Mouse (Mus musculus): ENCODE data around the gene Bspry. TPM values are rescaled to one million over a fixed set of nuclear protein-coding genes. Genes with fewer than 3 reads are reported as not detected.
"Not testable (repeated sequence)": the region's sequence is repeated elsewhere in the genome, so short reads cannot be mapped to it uniquely, and the experiment has no call there.

Gene Bspry
- polyA plus RNA-seq, 1 experiment, result 19.8 TPM

DNA sequence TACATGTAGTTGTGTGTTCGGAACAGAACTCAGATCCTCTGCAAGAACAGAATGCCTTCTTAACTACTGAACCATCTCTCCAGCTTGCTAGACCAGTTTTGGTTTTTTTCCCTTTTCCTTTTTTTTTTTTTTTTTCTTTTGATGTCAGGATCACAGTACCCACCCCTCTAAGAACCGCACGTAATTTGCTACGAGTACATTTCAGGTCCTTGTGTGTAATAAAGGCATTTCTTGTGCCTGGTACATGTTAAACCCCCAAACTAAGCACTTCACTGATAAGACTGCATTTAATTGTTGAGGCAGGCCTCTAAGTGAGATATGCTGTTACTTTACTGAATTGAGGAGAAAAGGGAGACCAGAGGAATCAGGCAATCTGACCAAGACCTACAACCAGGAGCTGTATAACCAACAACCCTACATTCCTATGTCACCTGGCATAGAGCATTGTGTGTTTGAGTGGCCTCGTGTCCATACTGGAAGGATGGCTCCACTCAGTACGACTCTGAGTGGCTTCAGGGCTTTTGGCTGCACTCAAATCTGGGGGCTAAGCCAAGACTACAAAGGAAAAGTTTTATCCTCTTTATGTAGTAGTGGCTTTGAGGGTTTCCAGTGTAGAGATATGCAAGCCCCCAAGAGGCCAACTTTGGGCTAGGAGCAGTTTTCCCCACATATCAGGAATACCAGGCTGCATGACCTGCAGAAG, 2.2 kb upstream of the Bspry start:
- Histone ChIP-seq H3K4me1 (replicated peaks; ENCODE audit: control insufficient read depth, insufficient read depth, low read length) (peaks cover 22% of the 10 kb centered on the region), H3K36me3 (ENCODE audit: control insufficient read depth, insufficient read depth, low read length) (no peaks in the 10 kb centered on the region), H3K27ac (ENCODE audit: control insufficient read depth, insufficient read depth, low read length) (no peak overlapping the region), H3K4me3 (ENCODE audit: control insufficient read depth, insufficient read depth, low read length) (no peak overlapping the region), H3K27me3 (ENCODE audit: control insufficient read depth, insufficient read depth, low read length) (no peaks in the 10 kb centered on the region)
- DNase-seq, result no peak
- WGBS, result 83% methylated on average over 6 of the region's 6 CpGs
- no peak for TF ChIP-seq CTCF (IDR thresholded peaks at IDR 0.05; ENCODE audit: borderline replicate concordance, control insufficient read depth, extremely low read depth, insufficient read depth, low read length, poor library complexity)
- no peak for TF ChIP-seq POLR2A (IDR thresholded peaks at IDR 0.05; ENCODE audit: control insufficient read depth, extremely low read depth, insufficient read depth, low read length, poor library complexity)

DNA sequence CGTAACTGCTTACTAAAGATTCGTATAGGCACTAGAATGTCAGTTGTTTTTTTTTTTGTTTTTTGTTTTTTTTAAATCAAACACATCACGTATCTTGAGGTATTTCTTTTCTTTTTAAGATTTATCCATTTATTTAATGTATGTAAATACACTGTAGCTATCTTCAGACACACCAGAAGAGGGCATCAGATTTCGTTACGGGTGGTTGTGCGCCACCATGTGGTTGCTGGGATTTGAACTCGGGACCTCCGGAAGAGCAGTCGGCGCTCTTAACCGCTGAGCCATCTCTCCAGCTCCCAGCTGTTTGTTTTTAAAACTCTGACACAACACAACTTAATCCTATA, 288 bp upstream of the Bspry start:
- H3K36me3 ChIP-seq (ENCODE audit: control insufficient read depth, insufficient read depth, low read length); H3K27me3 ChIP-seq (ENCODE audit: control insufficient read depth, insufficient read depth, low read length); DNase-seq; H3K27ac ChIP-seq (ENCODE audit: control insufficient read depth, insufficient read depth, low read length): not testable (repeated sequence)
- H3K4me1 ChIP-seq (replicated peaks; ENCODE audit: control insufficient read depth, insufficient read depth, low read length), result peaks cover 25% of the 10 kb centered on the region
- H3K4me3 ChIP-seq (ENCODE audit: control insufficient read depth, insufficient read depth, low read length), result peak overlapping the region; percentile 34
- WGBS, result 10% methylated on average over 11 of the region's 11 CpGs

DNA sequence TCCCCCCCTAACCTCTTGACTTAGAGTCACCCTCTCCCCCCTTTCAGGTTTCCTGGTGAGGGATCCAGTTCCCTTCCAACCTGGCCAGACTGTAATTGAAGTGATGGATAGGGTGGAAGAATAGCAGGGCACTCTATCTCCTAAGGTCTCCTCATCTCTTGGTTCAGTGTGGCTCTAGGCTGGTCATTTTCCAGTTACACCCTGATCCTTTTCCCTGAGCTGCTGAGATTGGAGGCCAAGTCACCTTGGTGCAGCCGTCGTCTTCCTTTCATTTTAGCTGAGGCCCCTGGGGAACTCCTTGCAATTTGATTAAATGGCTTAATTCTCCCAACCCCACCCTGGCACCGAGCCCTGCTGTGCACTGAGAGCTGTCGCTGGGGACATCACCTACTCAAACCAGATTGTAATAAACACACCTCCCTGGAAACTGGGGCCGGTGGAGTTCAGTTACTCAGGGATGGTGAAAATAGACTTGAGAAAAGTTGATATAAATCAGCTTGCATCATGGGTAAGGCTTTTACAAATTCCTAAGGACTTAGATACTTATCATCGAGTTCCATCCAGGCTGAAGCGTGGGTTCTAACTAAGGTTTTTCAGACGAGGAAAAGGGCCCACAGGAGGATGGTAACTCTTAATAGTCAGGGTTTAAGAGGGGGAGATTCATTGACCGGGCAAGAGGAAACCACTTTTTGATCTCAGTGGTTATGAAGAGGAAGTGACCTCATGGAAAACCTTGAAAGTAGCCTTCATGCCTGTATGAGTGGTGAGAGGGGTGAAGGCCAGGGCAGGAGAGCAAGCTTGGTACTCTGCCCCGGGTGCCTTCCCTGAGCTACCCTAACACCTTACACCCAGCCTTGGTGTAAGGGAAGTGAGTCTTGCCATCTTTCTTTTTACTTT, 1.1 kb downstream of the Bspry start:
- Histone ChIP-seq H3K36me3 (ENCODE audit: control insufficient read depth, insufficient read depth, low read length) (no peaks in the 10 kb centered on the region), H3K4me3 (ENCODE audit: control insufficient read depth, insufficient read depth, low read length) (no peak overlapping the region), H3K27ac (ENCODE audit: control insufficient read depth, insufficient read depth, low read length) (no peak overlapping the region), H3K4me1 (replicated peaks; ENCODE audit: control insufficient read depth, insufficient read depth, low read length) (peaks cover 27% of the 10 kb centered on the region), H3K27me3 (ENCODE audit: control insufficient read depth, insufficient read depth, low read length) (no peaks in the 10 kb centered on the region)
- DNase-seq, result no peak
- WGBS, result 25% methylated on average over 10 of the region's 10 CpGs
- TF ChIP-seq CTCF (IDR thresholded peaks at IDR 0.05; ENCODE audit: borderline replicate concordance, control insufficient read depth, extremely low read depth, insufficient read depth, low read length, poor library complexity), result no peak
- TF ChIP-seq POLR2A (IDR thresholded peaks at IDR 0.05; ENCODE audit: control insufficient read depth, extremely low read depth, insufficient read depth, low read length, poor library complexity), result no peak

DNA sequence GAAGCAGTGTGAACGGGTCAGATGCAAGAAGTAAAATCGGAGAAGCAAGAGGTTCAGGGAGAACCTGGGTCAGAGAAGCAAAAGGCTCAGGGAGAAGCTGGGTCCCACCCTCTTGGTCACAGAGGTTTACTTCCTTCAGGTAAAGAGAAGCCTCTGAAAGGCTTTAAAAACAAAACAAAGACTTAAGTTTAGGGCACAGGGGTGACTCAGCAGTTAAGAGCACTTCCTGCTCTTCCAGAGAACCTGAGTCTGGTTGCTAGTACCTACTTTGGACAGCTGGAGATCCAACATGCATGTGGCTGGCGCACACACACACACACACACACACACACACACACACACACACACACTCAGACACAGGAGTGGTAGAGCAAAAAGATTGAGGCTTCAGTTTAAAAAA, 5.1 kb downstream of the Bspry start:
- TF ChIP-seq CTCF (IDR thresholded peaks at IDR 0.05; ENCODE audit: borderline replicate concordance, control insufficient read depth, extremely low read depth, insufficient read depth, low read length, poor library complexity) (no peak), POLR2A (IDR thresholded peaks at IDR 0.05; ENCODE audit: control insufficient read depth, extremely low read depth, insufficient read depth, low read length, poor library complexity) (no peak)
- WGBS, result 40% methylated on average over 3 of the region's 3 CpGs
- DNase-seq, result no peak

DNA sequence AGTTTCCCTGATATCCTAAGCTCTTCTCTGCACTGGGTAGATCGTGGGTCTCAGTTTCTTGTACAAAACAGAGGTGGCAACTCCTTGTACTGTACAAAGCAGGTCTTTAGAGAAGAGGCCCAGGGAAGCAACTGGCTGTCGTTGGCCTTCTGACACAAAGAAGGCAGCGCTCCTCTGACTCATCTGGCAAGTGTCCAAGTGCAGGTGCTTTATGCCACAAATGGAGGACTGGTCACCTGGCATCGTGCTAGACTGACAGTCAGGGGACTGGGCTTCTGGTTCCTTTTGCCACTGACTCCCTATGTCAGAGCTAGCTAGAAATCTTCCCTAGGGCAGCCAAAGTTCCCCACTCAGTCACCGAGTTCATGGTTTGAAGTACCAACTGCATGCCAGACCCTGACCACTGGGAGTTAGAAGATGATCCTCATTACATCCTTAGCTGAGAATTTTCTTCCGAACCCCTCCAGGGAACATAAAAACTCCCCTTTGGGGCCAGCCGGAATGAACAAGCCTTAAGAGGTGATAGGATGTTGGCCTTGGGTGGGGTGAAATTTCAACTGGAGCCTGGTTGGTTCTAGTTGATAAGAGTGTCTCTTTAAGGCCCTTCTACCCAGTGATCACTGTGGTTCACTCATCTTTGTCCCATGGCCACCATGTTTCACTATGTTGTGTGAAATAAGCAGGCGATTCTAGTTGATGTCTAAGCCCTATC, 5.8 kb downstream of the Bspry start:
- no peaks in the 10 kb centered on the region for H3K27me3 ChIP-seq (ENCODE audit: control insufficient read depth, insufficient read depth, low read length)
- DNase-seq, result no peak
- no peak overlapping the region for H3K4me3 ChIP-seq (ENCODE audit: control insufficient read depth, insufficient read depth, low read length)
- no peak for TF ChIP-seq POLR2A (IDR thresholded peaks at IDR 0.05; ENCODE audit: control insufficient read depth, extremely low read depth, insufficient read depth, low read length, poor library complexity)
- TF ChIP-seq CTCF (IDR thresholded peaks at IDR 0.05; ENCODE audit: borderline replicate concordance, control insufficient read depth, extremely low read depth, insufficient read depth, low read length, poor library complexity), result no peak
- peak overlapping the region; percentile 20; the same call in 1 of the 2 replicates for H3K27ac ChIP-seq (ENCODE audit: control insufficient read depth, insufficient read depth, low read length)
- H3K36me3 ChIP-seq (ENCODE audit: control insufficient read depth, insufficient read depth, low read length), result no peaks in the 10 kb centered on the region
- peaks cover 11% of the 10 kb centered on the region for H3K4me1 ChIP-seq (replicated peaks; ENCODE audit: control insufficient read depth, insufficient read depth, low read length)
- WGBS, result 67% methylated on average over 8 of the region's 8 CpGs

More for the DNA sequence above, 5.1 kb downstream of the Bspry start:
- Histone ChIP-seq H3K36me3 (ENCODE audit: control insufficient read depth, insufficient read depth, low read length) (no peaks in the 10 kb centered on the region), H3K27ac (ENCODE audit: control insufficient read depth, insufficient read depth, low read length) (peak overlapping the region; percentile 42; the same call in 1 of the 2 replicates), H3K27me3 (ENCODE audit: control insufficient read depth, insufficient read depth, low read length) (no peaks in the 10 kb centered on the region), H3K4me3 (ENCODE audit: control insufficient read depth, insufficient read depth, low read length) (no peak overlapping the region), H3K4me1 (replicated peaks; ENCODE audit: control insufficient read depth, insufficient read depth, low read length) (peaks cover 13% of the 10 kb centered on the region)

DNA sequence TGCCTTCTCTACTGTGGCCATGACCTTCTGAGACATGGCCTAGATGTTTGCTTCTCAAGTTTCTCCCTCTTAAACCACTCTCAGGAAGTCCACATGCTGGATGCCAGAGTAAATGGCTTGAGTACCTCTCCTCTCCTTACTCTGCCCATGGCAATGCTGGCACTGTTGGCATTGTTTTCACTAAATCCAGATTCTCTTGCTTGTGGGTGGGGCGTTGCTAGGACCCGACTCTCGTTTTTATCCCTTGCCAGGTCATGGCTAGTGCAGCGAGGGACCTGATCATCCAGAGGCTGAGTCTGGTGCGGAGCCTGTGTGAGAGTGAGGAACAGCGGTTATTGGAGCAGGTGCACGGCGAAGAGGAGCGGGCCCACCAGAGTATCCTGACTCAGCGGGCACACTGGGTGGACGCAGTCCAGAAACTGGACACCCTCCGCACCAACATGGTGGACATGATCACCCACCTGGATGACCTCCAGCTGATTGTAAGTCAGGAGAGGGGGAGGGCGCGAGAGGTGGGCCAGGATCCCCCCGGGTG, 6.4 kb downstream of the Bspry start:
- 95% methylated on average over 15 of the region's 15 CpGs for WGBS
- Histone ChIP-seq H3K4me1 (replicated peaks; ENCODE audit: control insufficient read depth, insufficient read depth, low read length) (peaks cover 11% of the 10 kb centered on the region), H3K27me3 (ENCODE audit: control insufficient read depth, insufficient read depth, low read length) (no peaks in the 10 kb centered on the region), H3K36me3 (ENCODE audit: control insufficient read depth, insufficient read depth, low read length) (no peaks in the 10 kb centered on the region), H3K27ac (ENCODE audit: control insufficient read depth, insufficient read depth, low read length) (no peak overlapping the region), H3K4me3 (ENCODE audit: control insufficient read depth, insufficient read depth, low read length) (no peak overlapping the region)
- TF ChIP-seq POLR2A (IDR thresholded peaks at IDR 0.05; ENCODE audit: control insufficient read depth, extremely low read depth, insufficient read depth, low read length, poor library complexity) (no peak), CTCF (IDR thresholded peaks at IDR 0.05; ENCODE audit: borderline replicate concordance, control insufficient read depth, extremely low read depth, insufficient read depth, low read length, poor library complexity) (no peak)
- no peak for DNase-seq

All from thymus, adult 2 months (tissue).